Mouse (Mus musculus): ENCODE measurements around the gene Ndufs7. TPM values are rescaled to one million over a fixed set of nuclear protein-coding genes. Genes with fewer than 3 reads are reported as not detected.

Gene Ndufs7
- polyA plus RNA-seq, 1 experiment from 2014 or later: 242 TPM

DNA sequence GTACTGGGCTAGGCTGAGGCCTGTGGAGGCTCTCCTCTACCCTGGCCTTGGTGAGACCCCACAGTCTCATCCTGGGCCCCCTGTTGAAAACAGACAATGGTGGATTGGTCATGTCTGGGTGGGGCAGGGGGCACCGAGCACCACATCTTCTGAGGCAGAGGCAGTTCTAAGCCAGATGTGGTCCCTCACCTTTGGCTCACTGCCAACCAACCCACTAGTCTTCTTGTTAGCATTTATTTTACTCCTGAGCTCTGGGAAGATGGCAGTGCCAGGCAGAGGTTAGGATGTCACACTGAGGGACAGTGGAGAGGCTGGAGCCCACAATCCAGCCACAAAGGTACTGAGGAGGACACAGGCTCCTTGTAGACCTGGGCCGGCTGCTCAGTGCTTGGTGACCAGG lies 9.0 kb downstream of the Ndufs7 start:
- 85% methylated on average over 2 of the region's 2 CpGs for WGBS
- DNase-seq (ENCODE audit: low spot score) (no peak), ATAC-seq (ENCODE audit: low FRiP score) (no peak)
- peaks cover 8% of the 10 kb centered on the region; the same call in 1 of the 2 replicates for H3K36me3 ChIP-seq (ENCODE audit: control insufficient read depth, insufficient read depth, low read length)
- peaks cover 11% of the 10 kb centered on the region for H3K4me1 ChIP-seq (replicated peaks; ENCODE audit: control insufficient read depth, insufficient read depth, low read length)
- no peak overlapping the region for H3K9ac ChIP-seq (ENCODE audit: low read depth, low read length)
- no peak overlapping the region for H3K4me3 ChIP-seq (ENCODE audit: low read depth, low read length)
- no peak overlapping the region for H3K27ac ChIP-seq (ENCODE audit: low read depth, low read length)
- no peaks in the 10 kb centered on the region for H3K9me3 ChIP-seq (ENCODE audit: control insufficient read depth, low read length)
- H3K27me3 ChIP-seq (ENCODE audit: control insufficient read depth, insufficient read depth, low read length): no peaks in the 10 kb centered on the region
- H3K4me2 ChIP-seq (replicated peaks; ENCODE audit: low read depth, low read length): no peak overlapping the region

DNA sequence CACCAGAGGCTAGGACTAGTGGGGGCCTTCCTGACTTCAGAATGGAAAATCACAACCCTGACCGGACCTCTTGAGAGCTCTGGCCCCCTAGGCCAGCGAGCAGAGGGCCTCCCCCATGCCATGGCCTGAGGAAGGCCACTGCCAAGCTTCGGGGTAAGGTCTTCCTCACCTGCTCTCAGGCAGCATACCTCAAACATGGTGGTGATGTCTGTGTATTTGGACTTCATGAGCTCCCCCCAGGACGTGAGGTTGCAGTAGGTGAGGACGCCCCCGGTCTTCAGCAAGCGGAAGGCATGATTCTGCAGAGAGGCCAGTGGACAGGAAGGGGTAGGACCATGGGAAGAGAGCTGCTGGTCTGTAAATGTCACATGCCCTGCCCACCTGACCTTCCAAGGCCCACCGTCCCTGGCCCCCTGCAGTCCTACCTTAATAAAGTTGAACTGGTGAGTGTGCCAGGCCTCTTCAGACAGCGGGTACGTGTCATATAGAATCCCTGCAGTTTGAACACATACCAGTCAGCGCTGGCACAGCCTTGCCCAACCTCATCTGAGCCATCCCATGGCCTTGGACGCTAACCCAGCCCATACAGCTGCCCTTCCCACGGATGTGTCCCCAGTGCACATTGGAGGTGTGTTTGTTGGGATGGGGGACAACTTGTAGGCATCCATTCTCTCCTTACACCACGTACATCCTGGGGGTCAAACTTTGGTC lies 10.0 kb downstream of the Ndufs7 start:
- Histone ChIP-seq H3K36me3 (ENCODE audit: control insufficient read depth, insufficient read depth, low read length) (peaks cover 8% of the 10 kb centered on the region; the same call in 1 of the 2 replicates), H3K4me3 (ENCODE audit: low read depth, low read length) (no peak overlapping the region; the same call in 1 of the 2 replicates), H3K9ac (ENCODE audit: low read depth, low read length) (no peak overlapping the region), H3K4me2 (replicated peaks; ENCODE audit: low read depth, low read length) (peak overlapping the region; percentile 93; the same call in 1 of the 2 replicates), H3K9me3 (ENCODE audit: control insufficient read depth, low read length) (no peaks in the 10 kb centered on the region), H3K4me1 (replicated peaks; ENCODE audit: control insufficient read depth, insufficient read depth, low read length) (peaks cover 11% of the 10 kb centered on the region), H3K27ac (ENCODE audit: low read depth, low read length) (no peak overlapping the region), H3K27me3 (ENCODE audit: control insufficient read depth, insufficient read depth, low read length) (no peaks in the 10 kb centered on the region)
- DNase-seq (ENCODE audit: low spot score) (no peak), ATAC-seq (ENCODE audit: low FRiP score) (no peak)
- 89% methylated on average over 14 of the region's 14 CpGs for WGBS

DNA sequence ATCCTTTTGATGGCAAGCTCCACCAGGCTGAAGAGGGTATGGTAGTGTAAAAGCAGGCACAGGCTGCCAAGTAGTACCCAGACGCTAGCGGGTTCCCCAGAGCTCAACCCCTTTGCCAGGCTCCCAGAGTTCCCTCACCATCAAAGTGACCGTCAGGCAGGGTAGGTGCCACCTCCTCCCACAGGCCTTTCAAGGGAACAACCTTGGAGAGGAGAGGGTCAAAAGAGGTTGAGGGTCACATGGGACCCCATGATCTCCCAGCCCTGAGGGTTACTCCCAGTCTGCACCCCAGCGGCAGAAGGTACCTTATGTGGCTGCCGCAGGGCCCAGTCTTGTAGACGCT lies 10.5 kb downstream of the Ndufs7 start:
- ATAC-seq (ENCODE audit: low FRiP score): no peak
- WGBS: 72% methylated on average over 6 of the region's 6 CpGs
- peak overlapping the region; percentile 93 for H3K4me2 ChIP-seq (replicated peaks; ENCODE audit: low read depth, low read length)
- H3K27ac ChIP-seq (ENCODE audit: low read depth, low read length): peak overlapping the region; percentile 90; the same call in 1 of the 2 replicates
- peak overlapping the region; percentile 68 for H3K9ac ChIP-seq (ENCODE audit: low read depth, low read length)
- H3K27me3 ChIP-seq (ENCODE audit: control insufficient read depth, insufficient read depth, low read length): no peaks in the 10 kb centered on the region
- peak overlapping the region; percentile 44; the same call in 1 of the 2 replicates for H3K4me3 ChIP-seq (ENCODE audit: low read depth, low read length)
- peaks cover 11% of the 10 kb centered on the region for H3K4me1 ChIP-seq (replicated peaks; ENCODE audit: control insufficient read depth, insufficient read depth, low read length)
- H3K36me3 ChIP-seq (ENCODE audit: control insufficient read depth, insufficient read depth, low read length): peaks cover 8% of the 10 kb centered on the region; the same call in 1 of the 2 replicates
- no peaks in the 10 kb centered on the region for H3K9me3 ChIP-seq (ENCODE audit: control insufficient read depth, low read length)
- no peak for DNase-seq (ENCODE audit: low spot score)

- WGBS: 7% methylated on average over 19 of the region's 19 CpGs
- Histone ChIP-seq H3K27me3 (ENCODE audit: control insufficient read depth, insufficient read depth, low read length) (no peaks in the 10 kb centered on the region), H3K27ac (ENCODE audit: low read depth, low read length) (peak overlapping the region; percentile 90), H3K9me3 (ENCODE audit: control insufficient read depth, low read length) (no peaks in the 10 kb centered on the region), H3K4me3 (ENCODE audit: low read depth, low read length) (peak overlapping the region; percentile 44), H3K36me3 (ENCODE audit: control insufficient read depth, insufficient read depth, low read length) (peaks cover 5% of the 10 kb centered on the region; the same call in 1 of the 2 replicates), H3K4me1 (replicated peaks; ENCODE audit: control insufficient read depth, insufficient read depth, low read length) (peaks cover 11% of the 10 kb centered on the region), H3K4me2 (replicated peaks; ENCODE audit: low read depth, low read length) (peak overlapping the region; percentile 93), H3K9ac (ENCODE audit: low read depth, low read length) (peak overlapping the region; percentile 68)
- ATAC-seq (ENCODE audit: low FRiP score): no peak
- DNase-seq (ENCODE audit: low spot score): peak; percentile 65
These were observed 11.1 kb downstream of the Ndufs7 start for GRCm38 (mm10) chr10:80259861-80260641.

GRCm38 (mm10) chr10:80260642-80261584 lies 12.0 kb downstream of the Ndufs7 start, which contains the start of the genes Gamt and Dazap1:
Gamt (minus strand) TSS chr10:80261012.
Dazap1 (plus strand) TSS chr10:80261486.
- H3K4me3 ChIP-seq (ENCODE audit: low read depth, low read length): peak within 1 kb of the TSS; percentile 44
- under 1% methylated on average over 48 of the region's 49 CpGs for WGBS
- peak within 1 kb of the TSS; percentile 93 for H3K4me2 ChIP-seq (replicated peaks; ENCODE audit: low read depth, low read length)
- H3K9me3 ChIP-seq (ENCODE audit: control insufficient read depth, low read length): no peaks in the 10 kb centered on the region
- H3K4me1 ChIP-seq (replicated peaks; ENCODE audit: control insufficient read depth, insufficient read depth, low read length): peaks cover 13% of the 10 kb centered on the region
- DNase-seq (ENCODE audit: low spot score) (peak; percentile 97), ATAC-seq (ENCODE audit: low FRiP score) (peak; percentile 84)
- peak within 1 kb of the TSS; percentile 90 for H3K27ac ChIP-seq (ENCODE audit: low read depth, low read length)
- 0 out of 2 replicates have a peak, but pooled peaks cover 1% of the 10 kb centered on the region for H3K36me3 ChIP-seq (ENCODE audit: control insufficient read depth, insufficient read depth, low read length)
- H3K9ac ChIP-seq (ENCODE audit: low read depth, low read length): peak within 1 kb of the TSS; percentile 68
- H3K27me3 ChIP-seq (ENCODE audit: control insufficient read depth, insufficient read depth, low read length): no peaks in the 10 kb centered on the region

GRCm38 (mm10) chr10:80261585-80261968 lies 12.7 kb downstream of the Ndufs7 start:
- Histone ChIP-seq H3K9ac (ENCODE audit: low read depth, low read length) (0 out of 2 replicates have a peak overlapping the region, but pooled peaks have one; percentile 46), H3K4me1 (replicated peaks; ENCODE audit: control insufficient read depth, insufficient read depth, low read length) (peaks cover 16% of the 10 kb centered on the region), H3K4me2 (replicated peaks; ENCODE audit: low read depth, low read length) (peak overlapping the region; percentile 93), H3K27ac (ENCODE audit: low read depth, low read length) (peak overlapping the region; percentile 90), H3K9me3 (ENCODE audit: control insufficient read depth, low read length) (no peaks in the 10 kb centered on the region), H3K36me3 (ENCODE audit: control insufficient read depth, insufficient read depth, low read length) (no peaks in the 10 kb centered on the region), H3K27me3 (ENCODE audit: control insufficient read depth, insufficient read depth, low read length) (no peaks in the 10 kb centered on the region), H3K4me3 (ENCODE audit: low read depth, low read length) (peak overlapping the region; percentile 44)
- under 1% methylated on average over 14 of the region's 14 CpGs for WGBS
- DNase-seq (ENCODE audit: low spot score) (peak; percentile 95), ATAC-seq (ENCODE audit: low FRiP score) (peak; percentile 59)

DNA sequence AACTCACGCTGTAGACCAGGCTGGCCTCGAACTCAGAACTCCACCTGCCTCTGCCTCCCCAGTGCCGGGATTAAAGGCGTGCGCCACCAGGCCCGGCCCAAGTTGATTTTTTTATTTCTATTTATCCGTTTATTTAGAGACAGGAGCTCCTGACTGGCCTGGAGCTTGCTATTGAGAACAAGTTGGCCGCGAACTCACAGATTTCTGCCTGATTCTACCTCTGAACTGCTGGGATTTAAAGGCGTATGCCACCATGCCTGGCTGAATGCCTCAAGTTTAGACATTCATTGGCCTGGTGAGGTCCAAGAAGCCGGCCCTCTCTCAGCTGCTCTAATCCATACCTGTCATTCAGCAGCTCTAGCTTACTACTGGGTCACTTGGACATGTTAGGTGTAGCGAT lies 13.2 kb downstream of the Ndufs7 start:
- peaks cover 19% of the 10 kb centered on the region for H3K4me1 ChIP-seq (replicated peaks; ENCODE audit: control insufficient read depth, insufficient read depth, low read length)

GRCm38 (mm10) chr10:80262776-80263365 lies 13.9 kb downstream of the Ndufs7 start:
- H3K9ac ChIP-seq (ENCODE audit: low read depth, low read length): no peak overlapping the region; the same call in 1 of the 2 replicates
- H3K27ac ChIP-seq (ENCODE audit: low read depth, low read length): no peak overlapping the region
- H3K4me1 ChIP-seq (replicated peaks; ENCODE audit: control insufficient read depth, insufficient read depth, low read length): peaks cover 23% of the 10 kb centered on the region
- 97% methylated on average over 10 of the region's 10 CpGs for WGBS
- H3K36me3 ChIP-seq (ENCODE audit: control insufficient read depth, insufficient read depth, low read length): no peaks in the 10 kb centered on the region
- H3K9me3 ChIP-seq (ENCODE audit: control insufficient read depth, low read length): no peaks in the 10 kb centered on the region
- H3K4me2 ChIP-seq (replicated peaks; ENCODE audit: low read depth, low read length): no peak overlapping the region
- DNase-seq (ENCODE audit: low spot score) (no peak), ATAC-seq (ENCODE audit: low FRiP score) (no peak)
- H3K27me3 ChIP-seq (ENCODE audit: control insufficient read depth, insufficient read depth, low read length): no peaks in the 10 kb centered on the region
- H3K4me3 ChIP-seq (ENCODE audit: low read depth, low read length): no peak overlapping the region

More for the DNA sequence above, 13.2 kb downstream of the Ndufs7 start:
- no peak for ATAC-seq (ENCODE audit: low FRiP score)
- no peak for DNase-seq (ENCODE audit: low spot score)
- no peak overlapping the region for H3K4me2 ChIP-seq (replicated peaks; ENCODE audit: low read depth, low read length)
- 75% methylated on average over 12 of the region's 12 CpGs for WGBS
- H3K4me3 ChIP-seq (ENCODE audit: low read depth, low read length): no peak overlapping the region
- H3K27ac ChIP-seq (ENCODE audit: low read depth, low read length): no peak overlapping the region
- H3K36me3 ChIP-seq (ENCODE audit: control insufficient read depth, insufficient read depth, low read length): no peaks in the 10 kb centered on the region
- H3K27me3 ChIP-seq (ENCODE audit: control insufficient read depth, insufficient read depth, low read length): no peaks in the 10 kb centered on the region
- no peaks in the 10 kb centered on the region for H3K9me3 ChIP-seq (ENCODE audit: control insufficient read depth, low read length)
- H3K9ac ChIP-seq (ENCODE audit: low read depth, low read length): no peak overlapping the region
